Mouse (Mus musculus) liver, embryonic 11.5 days (tissue): ENCODE results near the gene Arpp19. TPM values are rescaled to one million over a fixed set of nuclear protein-coding genes. Genes with fewer than 3 reads are reported as not detected.
A peak's percentile ranks its signal among the peaks of the same experiment; 100 is the strongest.

Source experiments
- ATAC-seq: fragments of 200-750 bp; cut with Nextera tagmentation; replicated peaks from 2 replicates; pipeline ENCODE4 v1.8.0; 2017; ENCODE audit warnings: moderate number of reproducible peaks, mild to moderate bottlenecking, moderate TSS enrichment, moderate library complexity; ENCODE audit not compliant: low FRiP score
- DNase-seq: peaks from one replicate; pipeline ENCODE4 v3.0.0-alpha.2; 2017; ENCODE audit warnings: low spot score
- H3K27ac ChIP-seq: fragments of 300-500 bp; sonication (generic); 2 replicates; pipeline ENCODE4 v1.5.1; 2014; ENCODE audit warnings: mild to moderate bottlenecking, low read depth, low read length, control low read depth
- H3K27me3 ChIP-seq: fragments of 300-500 bp; sonication (generic); replicated peaks from 2 replicates; pipeline ENCODE4 v1.6.1; 2014; ENCODE audit warnings: low read length, mixed read lengths; ENCODE audit not compliant: control insufficient read depth, insufficient read depth
- H3K36me3 ChIP-seq: fragments of 300-500 bp; sonication (generic); 2 replicates; pipeline ENCODE4 v1.6.1; 2014; ENCODE audit warnings: mild to moderate bottlenecking, low read length, moderate library complexity, mixed read lengths; ENCODE audit not compliant: control insufficient read depth, insufficient read depth
- H3K4me1 ChIP-seq: fragments of 300-500 bp; sonication (generic); replicated peaks from 2 replicates; pipeline ENCODE4 v1.6.1; 2014; ENCODE audit warnings: low read length, mixed read lengths; ENCODE audit not compliant: control insufficient read depth, insufficient read depth
- H3K4me2 ChIP-seq: fragments of 300-500 bp; sonication (generic); 2 replicates; pipeline ENCODE4 v1.6.1; 2014; ENCODE audit warnings: mild to moderate bottlenecking, control low read depth, moderate library complexity
- H3K4me3 ChIP-seq: fragments of 300-500 bp; sonication (generic); 2 replicates; pipeline ENCODE4 v1.5.1; 2014; ENCODE audit warnings: low read depth, low read length, control low read depth
- H3K9ac ChIP-seq: fragments of 300-500 bp; sonication (generic); 2 replicates; pipeline ENCODE4 v1.6.1; 2014; ENCODE audit warnings: low read depth, low read length, control low read depth
- H3K9me3 ChIP-seq: fragments of 300-500 bp; sonication (generic); 2 replicates; pipeline ENCODE4 v1.6.1; 2016; ENCODE audit warnings: low read length, inconsistent platforms, mixed read lengths; ENCODE audit not compliant: control insufficient read depth
- WGBS: fragments of 180-500 bp; shearing (Covaris S2); extraction: QIAGEN DNeasy Blood & Tissue Kit; methylation state at CpG from one replicate; pipeline ENCODE4 v1.1.7; 2014; 5-methylcytosine and 5-hydroxymethylcytosine counted together
- polyA plus RNA-seq: library from polyadenylated mRNA; unstranded; fragments of >200 nt; fragmentation: Nextera tagmentation; extraction: Ambion mirVana; gene quantifications from 2 replicates; pipeline ENCODE4 v1.2.1, GENCODE M21; 2014

Arpp19 gene
- polyA plus RNA-seq = 322 and 335 TPM in 2 replicates

GRCm38 (mm10) chr9:75037451-75038356 lies at the start of gene Arpp19:
TSS of gene Arpp19 (plus strand) at chr9:75037614.
- DNase-seq (peak; percentile 83), ATAC-seq (peak; percentile 89)
- Histone ChIP-seq H3K4me1 (peaks cover 11% of the 10 kb centered on the region), H3K4me3 (peak within 1 kb of the TSS; percentile 91), H3K4me2 (peak within 1 kb of the TSS; percentile 86), H3K9ac (peak within 1 kb of the TSS; percentile 96), H3K9me3 (no peaks in the 10 kb centered on the region), H3K27me3 (no peaks in the 10 kb centered on the region), H3K27ac (peak within 1 kb of the TSS; percentile 62; the same call in 1 of the 2 replicates), H3K36me3 (no peaks in the 10 kb centered on the region)
- under 1% methylated on average over 72 of the region's 73 CpGs for WGBS

DNA sequence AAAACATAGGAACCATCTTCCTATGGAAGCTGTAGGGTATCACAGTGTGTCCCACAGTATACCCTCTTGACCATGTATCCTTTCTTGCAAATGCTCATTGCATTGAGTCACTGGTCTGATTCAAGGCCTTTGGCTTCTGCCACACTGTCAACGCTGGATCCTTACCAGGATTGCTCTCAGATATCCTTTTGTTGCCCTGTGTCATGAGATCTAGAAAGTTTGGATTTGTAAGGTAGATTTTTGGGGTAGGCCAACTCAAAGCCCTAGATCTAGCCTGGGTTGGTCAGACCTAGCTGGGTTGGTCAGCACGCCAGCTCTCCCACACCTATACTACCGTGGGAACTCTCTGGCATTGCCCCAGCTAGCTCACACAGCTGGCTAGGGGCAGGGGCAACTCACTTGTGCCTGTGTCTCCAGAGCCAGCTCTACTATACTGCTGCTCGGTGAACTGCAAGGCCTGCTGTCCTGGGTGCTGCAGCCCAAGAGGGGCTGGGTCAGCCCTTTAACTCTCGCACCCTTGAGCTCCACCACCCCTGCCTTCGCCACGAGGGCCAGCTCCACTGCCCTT lies 48.4 kb upstream of the Arpp19 start:
- ATAC-seq (no peak), DNase-seq (no peak)
- no peak overlapping the region for H3K9ac ChIP-seq
- no peak overlapping the region for H3K4me2 ChIP-seq
- H3K4me3 ChIP-seq = no peak overlapping the region
- WGBS = 85% methylated on average over 7 of the region's 7 CpGs
- no peaks in the 10 kb centered on the region for H3K27me3 ChIP-seq
- H3K36me3 ChIP-seq = no peaks in the 10 kb centered on the region
- H3K9me3 ChIP-seq = no peaks in the 10 kb centered on the region
- H3K27ac ChIP-seq = no peak overlapping the region
- H3K4me1 ChIP-seq = no peaks in the 10 kb centered on the region

DNA sequence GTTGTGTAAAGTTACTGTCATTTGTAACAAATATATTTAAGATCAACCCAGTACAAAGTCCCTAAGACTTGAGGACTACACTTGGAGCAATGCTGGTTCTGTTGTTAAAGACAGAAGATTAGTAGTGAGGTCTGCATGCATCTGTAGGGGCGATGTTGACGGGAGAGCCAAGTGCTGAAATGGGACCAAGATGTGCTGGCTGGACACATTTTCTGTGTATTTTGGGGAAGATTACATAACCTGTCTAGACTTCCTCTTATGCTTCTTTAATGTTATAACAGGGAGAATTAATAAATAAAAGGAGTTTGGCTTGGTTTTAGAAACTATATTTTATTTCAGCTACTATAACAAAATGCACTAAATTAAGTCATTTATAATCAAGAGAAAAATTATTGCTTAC lies 47.4 kb upstream of the Arpp19 start:
- Histone ChIP-seq H3K4me2 (no peak overlapping the region), H3K27me3 (no peaks in the 10 kb centered on the region), H3K36me3 (no peaks in the 10 kb centered on the region), H3K9ac (no peak overlapping the region), H3K9me3 (no peaks in the 10 kb centered on the region), H3K27ac (no peak overlapping the region), H3K4me3 (no peak overlapping the region), H3K4me1 (no peaks in the 10 kb centered on the region)
- ATAC-seq (no peak), DNase-seq (no peak)
- WGBS = 88% methylated on average over 2 of the region's 2 CpGs

- Histone ChIP-seq H3K4me3 (no peak overlapping the region), H3K36me3 (no peaks in the 10 kb centered on the region), H3K27ac (no peak overlapping the region), H3K9ac (no peak overlapping the region), H3K4me2 (no peak overlapping the region), H3K9me3 (no peaks in the 10 kb centered on the region), H3K27me3 (no peaks in the 10 kb centered on the region), H3K4me1 (no peaks in the 10 kb centered on the region)
- ATAC-seq (no peak), DNase-seq (no peak)
- 82% methylated on average over 10 of the region's 10 CpGs for WGBS
These were observed 42.7 kb upstream of the Arpp19 start for GRCm38 (mm10) chr9:74994611-74995257.

- no peak for ATAC-seq
- Histone ChIP-seq H3K27ac (no peak overlapping the region), H3K4me2 (no peak overlapping the region), H3K27me3 (no peaks in the 10 kb centered on the region), H3K9ac (no peak overlapping the region), H3K36me3 (no peaks in the 10 kb centered on the region), H3K9me3 (no peaks in the 10 kb centered on the region), H3K4me1 (no peaks in the 10 kb centered on the region), H3K4me3 (no peak overlapping the region)
- WGBS = 32% methylated on average over 2 of the region's 2 CpGs
- DNase-seq = no peak
These were observed 41.1 kb upstream of the Arpp19 start for GRCm38 (mm10) chr9:74996349-74996748.

DNA sequence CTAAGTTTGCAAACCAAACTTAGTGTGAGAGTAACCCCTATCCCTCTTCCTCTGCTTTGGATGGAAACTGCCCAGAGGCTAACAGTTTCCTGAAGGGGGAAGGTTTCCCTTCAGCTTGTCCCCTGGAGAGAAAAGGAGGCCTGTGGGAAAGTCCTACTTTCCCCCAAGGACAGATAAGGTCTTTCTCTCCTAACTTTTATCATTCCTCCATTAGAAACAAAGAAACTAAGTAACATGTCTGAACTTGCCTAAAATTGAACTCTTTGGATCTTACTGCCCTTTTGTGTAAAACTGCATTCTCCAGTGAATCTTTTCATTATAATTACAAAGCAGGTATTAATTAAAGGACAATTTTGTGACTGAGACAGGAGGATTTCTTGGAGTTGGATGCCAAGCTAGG lies 39.4 kb upstream of the Arpp19 start:
- H3K9me3 ChIP-seq = no peaks in the 10 kb centered on the region
- H3K36me3 ChIP-seq = no peaks in the 10 kb centered on the region
- H3K4me3 ChIP-seq = no peak overlapping the region
- H3K27me3 ChIP-seq = no peaks in the 10 kb centered on the region
- ATAC-seq (no peak), DNase-seq (no peak)
- H3K9ac ChIP-seq = no peak overlapping the region
- H3K4me2 ChIP-seq = no peak overlapping the region
- no peaks in the 10 kb centered on the region for H3K4me1 ChIP-seq
- no peak overlapping the region for H3K27ac ChIP-seq

- H3K27ac ChIP-seq = no peak overlapping the region
- no peak for DNase-seq
These were observed 36.4 kb upstream of the Arpp19 start for GRCm38 (mm10) chr9:75001006-75001405.

GRCm38 (mm10) chr9:75001611-75002204 lies 35.7 kb upstream of the Arpp19 start:
- Histone ChIP-seq H3K9me3 (no peaks in the 10 kb centered on the region), H3K27me3 (no peaks in the 10 kb centered on the region), H3K4me3 (no peak overlapping the region), H3K36me3 (no peaks in the 10 kb centered on the region), H3K27ac (no peak overlapping the region), H3K9ac (no peak overlapping the region), H3K4me2 (no peak overlapping the region), H3K4me1 (no peaks in the 10 kb centered on the region)
- no peak for DNase-seq
- 74% methylated on average over 5 of the region's 5 CpGs for WGBS
- ATAC-seq = no peak

More at GRCm38 (mm10) chr9:75001006-75001405, 36.4 kb upstream of the Arpp19 start:
- no peaks in the 10 kb centered on the region for H3K27me3 ChIP-seq
- H3K36me3 ChIP-seq = no peaks in the 10 kb centered on the region
- H3K9me3 ChIP-seq = no peaks in the 10 kb centered on the region
- no peak overlapping the region for H3K4me3 ChIP-seq
- no peak overlapping the region for H3K9ac ChIP-seq
- 77% methylated on average over 6 of the region's 6 CpGs for WGBS
- no peaks in the 10 kb centered on the region for H3K4me1 ChIP-seq
- no peak overlapping the region for H3K4me2 ChIP-seq
- no peak for ATAC-seq
